Mouse (Mus musculus): ENCODE measurements around the gene Nav3. TPM values are rescaled to one million over a fixed set of nuclear protein-coding genes. Genes with fewer than 3 reads are reported as not detected.

Nav3 gene
- polyA plus RNA-seq, 1 experiment from 2014 or later = 1.9 TPM

- no peak overlapping the region for H3K9ac ChIP-seq (ENCODE audit: low read length)
- H3K4me3 ChIP-seq (ENCODE audit: low read length) = no peak overlapping the region
- no peaks in the 10 kb centered on the region for H3K36me3 ChIP-seq (ENCODE audit: control insufficient read depth, insufficient read depth)
- no peak overlapping the region for H3K27ac ChIP-seq (ENCODE audit: low read length)
- no peaks in the 10 kb centered on the region for H3K4me1 ChIP-seq (ENCODE audit: control insufficient read depth, insufficient read depth, low read length)
- no peaks in the 10 kb centered on the region for H3K9me3 ChIP-seq (replicated peaks; ENCODE audit: control insufficient read depth, low read length)
- no peak for ATAC-seq (replicated peaks; ENCODE audit: extremely low read depth, insufficient read depth, low FRiP score)
- no peaks in the 10 kb centered on the region for H3K27me3 ChIP-seq (ENCODE audit: control insufficient read depth, insufficient read depth, low read length)
- no peak overlapping the region for H3K4me2 ChIP-seq (ENCODE audit: low read depth, low read length)
- WGBS = 66% methylated on average over 3 of the region's 3 CpGs
These were observed 659.0 kb downstream of the Nav3 start for GRCm38 (mm10) chr10:109796981-109797380.

GRCm38 (mm10) chr10:109793491-109793890, 662.5 kb downstream of the Nav3 start:
- Histone ChIP-seq H3K4me2 (ENCODE audit: low read depth, low read length) (no peak overlapping the region), H3K4me1 (ENCODE audit: control insufficient read depth, insufficient read depth, low read length) (no peaks in the 10 kb centered on the region), H3K36me3 (ENCODE audit: control insufficient read depth, insufficient read depth) (no peaks in the 10 kb centered on the region), H3K27me3 (ENCODE audit: control insufficient read depth, insufficient read depth, low read length) (no peaks in the 10 kb centered on the region), H3K27ac (ENCODE audit: low read length) (no peak overlapping the region), H3K9me3 (replicated peaks; ENCODE audit: control insufficient read depth, low read length) (no peaks in the 10 kb centered on the region), H3K4me3 (ENCODE audit: low read length) (no peak overlapping the region), H3K9ac (ENCODE audit: low read length) (no peak overlapping the region)
- no peak for ATAC-seq (replicated peaks; ENCODE audit: extremely low read depth, insufficient read depth, low FRiP score)
- WGBS = 71% methylated on average over 4 of the region's 4 CpGs

GRCm38 (mm10) chr10:109788728-109789127, 667.3 kb downstream of the Nav3 start:
- whole genome bisulfite sequencing = 79% methylated on average over 2 of the region's 2 CpGs
- H3K27me3 ChIP-seq (ENCODE audit: control insufficient read depth, insufficient read depth, low read length) = no peaks in the 10 kb centered on the region
- no peaks in the 10 kb centered on the region for H3K9me3 ChIP-seq (replicated peaks; ENCODE audit: control insufficient read depth, low read length)
- no peak overlapping the region for H3K9ac ChIP-seq (ENCODE audit: low read length)
- ATAC-seq (replicated peaks; ENCODE audit: extremely low read depth, insufficient read depth, low FRiP score) = no peak
- no peaks in the 10 kb centered on the region for H3K4me1 ChIP-seq (ENCODE audit: control insufficient read depth, insufficient read depth, low read length)
- H3K27ac ChIP-seq (ENCODE audit: low read length) = no peak overlapping the region
- no peak overlapping the region for H3K4me2 ChIP-seq (ENCODE audit: low read depth, low read length)
- no peak overlapping the region for H3K4me3 ChIP-seq (ENCODE audit: low read length)
- no peaks in the 10 kb centered on the region for H3K36me3 ChIP-seq (ENCODE audit: control insufficient read depth, insufficient read depth)

GRCm38 (mm10) chr10:109779109-109779508, 676.9 kb downstream of the Nav3 start:
- H3K4me2 ChIP-seq (ENCODE audit: low read depth, low read length) = no peak overlapping the region
- no peak overlapping the region for H3K9ac ChIP-seq (ENCODE audit: low read length)
- no peaks in the 10 kb centered on the region for H3K9me3 ChIP-seq (replicated peaks; ENCODE audit: control insufficient read depth, low read length)
- H3K27ac ChIP-seq (ENCODE audit: low read length) = no peak overlapping the region
- H3K36me3 ChIP-seq (ENCODE audit: control insufficient read depth, insufficient read depth) = no peaks in the 10 kb centered on the region
- no peak overlapping the region for H3K4me3 ChIP-seq (ENCODE audit: low read length)
- WGBS = 92% methylated on average over 4 of the region's 4 CpGs
- no peaks in the 10 kb centered on the region for H3K27me3 ChIP-seq (ENCODE audit: control insufficient read depth, insufficient read depth, low read length)
- ATAC-seq (replicated peaks; ENCODE audit: extremely low read depth, insufficient read depth, low FRiP score) = no peak
- H3K4me1 ChIP-seq (ENCODE audit: control insufficient read depth, insufficient read depth, low read length) = no peaks in the 10 kb centered on the region

- H3K4me1 ChIP-seq (ENCODE audit: control insufficient read depth, insufficient read depth, low read length) = no peaks in the 10 kb centered on the region
- no peaks in the 10 kb centered on the region for H3K36me3 ChIP-seq (ENCODE audit: control insufficient read depth, insufficient read depth)
- no peak overlapping the region for H3K27ac ChIP-seq (ENCODE audit: low read length)
- H3K4me2 ChIP-seq (ENCODE audit: low read depth, low read length) = no peak overlapping the region
- ATAC-seq (replicated peaks; ENCODE audit: extremely low read depth, insufficient read depth, low FRiP score) = no peak
- no peak overlapping the region for H3K4me3 ChIP-seq (ENCODE audit: low read length)
- H3K27me3 ChIP-seq (ENCODE audit: control insufficient read depth, insufficient read depth, low read length) = no peaks in the 10 kb centered on the region
- no peaks in the 10 kb centered on the region for H3K9me3 ChIP-seq (replicated peaks; ENCODE audit: control insufficient read depth, low read length)
- 73% methylated on average over 8 of the region's 8 CpGs for WGBS
- no peak overlapping the region for H3K9ac ChIP-seq (ENCODE audit: low read length)
These were observed 686.9 kb downstream of the Nav3 start for GRCm38 (mm10) chr10:109769092-109769491.

- ATAC-seq (replicated peaks; ENCODE audit: extremely low read depth, insufficient read depth, low FRiP score) = no peak
- Histone ChIP-seq H3K4me3 (ENCODE audit: low read length) (no peak overlapping the region), H3K27me3 (ENCODE audit: control insufficient read depth, insufficient read depth, low read length) (no peaks in the 10 kb centered on the region), H3K9me3 (replicated peaks; ENCODE audit: control insufficient read depth, low read length) (no peaks in the 10 kb centered on the region), H3K9ac (ENCODE audit: low read length) (no peak overlapping the region), H3K36me3 (ENCODE audit: control insufficient read depth, insufficient read depth) (no peaks in the 10 kb centered on the region), H3K27ac (ENCODE audit: low read length) (no peak overlapping the region), H3K4me2 (ENCODE audit: low read depth, low read length) (no peak overlapping the region), H3K4me1 (ENCODE audit: control insufficient read depth, insufficient read depth, low read length) (no peaks in the 10 kb centered on the region)
- WGBS = 0% methylated on average over 2 of the region's 2 CpGs
These were observed 690.4 kb downstream of the Nav3 start for GRCm38 (mm10) chr10:109765650-109766049.

GRCm38 (mm10) chr10:109764412-109765101, 691.4 kb downstream of the Nav3 start:
- no peaks in the 10 kb centered on the region for H3K27me3 ChIP-seq (ENCODE audit: control insufficient read depth, insufficient read depth, low read length)
- ATAC-seq (replicated peaks; ENCODE audit: extremely low read depth, insufficient read depth, low FRiP score) = no peak; the same call in 1 of the 2 replicates
- H3K27ac ChIP-seq (ENCODE audit: low read length) = no peak overlapping the region
- no peaks in the 10 kb centered on the region for H3K4me1 ChIP-seq (ENCODE audit: control insufficient read depth, insufficient read depth, low read length)
- 64% methylated on average over 18 of the region's 18 CpGs for WGBS
- H3K9ac ChIP-seq (ENCODE audit: low read length) = no peak overlapping the region
- no peak overlapping the region for H3K4me3 ChIP-seq (ENCODE audit: low read length)
- H3K9me3 ChIP-seq (replicated peaks; ENCODE audit: control insufficient read depth, low read length) = no peaks in the 10 kb centered on the region
- no peaks in the 10 kb centered on the region for H3K36me3 ChIP-seq (ENCODE audit: control insufficient read depth, insufficient read depth)
- H3K4me2 ChIP-seq (ENCODE audit: low read depth, low read length) = no peak overlapping the region

GRCm38 (mm10) chr10:109758921-109759600, 696.9 kb downstream of the Nav3 start:
- no peaks in the 10 kb centered on the region for H3K36me3 ChIP-seq (ENCODE audit: control insufficient read depth, insufficient read depth)
- H3K4me2 ChIP-seq (ENCODE audit: low read depth, low read length) = no peak overlapping the region
- H3K4me1 ChIP-seq (ENCODE audit: control insufficient read depth, insufficient read depth, low read length) = no peaks in the 10 kb centered on the region
- H3K4me3 ChIP-seq (ENCODE audit: low read length) = no peak overlapping the region
- ATAC-seq (replicated peaks; ENCODE audit: extremely low read depth, insufficient read depth, low FRiP score) = no peak
- H3K9me3 ChIP-seq (replicated peaks; ENCODE audit: control insufficient read depth, low read length) = no peaks in the 10 kb centered on the region
- WGBS = 71% methylated on average over 17 of the region's 17 CpGs
- H3K27me3 ChIP-seq (ENCODE audit: control insufficient read depth, insufficient read depth, low read length) = no peaks in the 10 kb centered on the region
- H3K9ac ChIP-seq (ENCODE audit: low read length) = no peak overlapping the region
- no peak overlapping the region for H3K27ac ChIP-seq (ENCODE audit: low read length)

- Histone ChIP-seq H3K36me3 (ENCODE audit: control insufficient read depth, insufficient read depth) (peaks cover 2% of the 10 kb centered on the region; the same call in 1 of the 2 replicates), H3K4me1 (ENCODE audit: control insufficient read depth, insufficient read depth, low read length) (no peaks in the 10 kb centered on the region), H3K9ac (ENCODE audit: low read length) (no peak overlapping the region), H3K4me3 (ENCODE audit: low read length) (no peak overlapping the region), H3K9me3 (replicated peaks; ENCODE audit: control insufficient read depth, low read length) (peaks cover 7% of the 10 kb centered on the region), H3K27ac (ENCODE audit: low read length) (no peak overlapping the region), H3K27me3 (ENCODE audit: control insufficient read depth, insufficient read depth, low read length) (no peaks in the 10 kb centered on the region), H3K4me2 (ENCODE audit: low read depth, low read length) (no peak overlapping the region)
- WGBS = 40% methylated on average over 3 of the region's 3 CpGs
- ATAC-seq (replicated peaks; ENCODE audit: extremely low read depth, insufficient read depth, low FRiP score) = no peak
These were observed 709.1 kb downstream of the Nav3 start for GRCm38 (mm10) chr10:109746901-109747300.
